Mouse (Mus musculus) heart, embryonic 15.5 days (tissue): Measurements from ENCODE around the gene Ttbk1. TPM values are rescaled to one million over a fixed set of nuclear protein-coding genes. Genes with fewer than 3 reads are reported as not detected.
A peak's percentile ranks its signal among the peaks of the same experiment; 100 is the strongest.

ENCODE experiments used
- ATAC-seq: fragments of 200-750 bp; cut with Nextera tagmentation; replicated peaks from 2 replicates; pipeline ENCODE4 v1.8.0; 2017; ENCODE audit warnings: low read depth, moderate TSS enrichment; ENCODE audit not compliant: insufficient number of reproducible peaks, insufficient read depth, low FRiP score
- H3K27ac ChIP-seq: fragments of 300-500 bp; sonication (generic); 2 replicates; pipeline ENCODE4 v1.5.1; 2015; ENCODE audit warnings: mild to moderate bottlenecking, inconsistent platforms
- H3K27me3 ChIP-seq: fragments of 300-500 bp; sonication (generic); 2 replicates; pipeline ENCODE4 v1.6.1; 2015; ENCODE audit warnings: inconsistent platforms
- H3K36me3 ChIP-seq: fragments of 300-500 bp; sonication (generic); 2 replicates; pipeline ENCODE4 v1.6.1; 2015; ENCODE audit warnings: mild to moderate bottlenecking, inconsistent platforms
- H3K4me1 ChIP-seq: fragments of 300-500 bp; sonication (generic); replicated peaks from 2 replicates; pipeline ENCODE4 v1.6.1; 2015; ENCODE audit warnings: inconsistent platforms
- H3K4me2 ChIP-seq: fragments of 300-500 bp; sonication (generic); 2 replicates; pipeline ENCODE4 v1.6.1; 2015; ENCODE audit warnings: inconsistent platforms, mild to moderate bottlenecking, moderate library complexity
- H3K4me3 ChIP-seq: fragments of 300-500 bp; sonication (generic); 2 replicates; pipeline ENCODE4 v1.5.1; 2015; ENCODE audit warnings: mild to moderate bottlenecking, inconsistent platforms
- H3K9ac ChIP-seq: fragments of 300-500 bp; sonication (generic); 2 replicates; pipeline ENCODE4 v1.6.1; 2015; ENCODE audit warnings: mild to moderate bottlenecking, inconsistent platforms
- H3K9me3 ChIP-seq: fragments of 300-500 bp; sonication (generic); replicated peaks from 2 replicates; pipeline ENCODE4 v1.6.1; 2016; ENCODE audit warnings: inconsistent platforms
- WGBS: fragments of 180-500 bp; shearing (Covaris S2); methylation state at CpG from one replicate; pipeline ENCODE4 v1.1.7; 2015; ENCODE audit warnings: mixed read lengths; 5-methylcytosine and 5-hydroxymethylcytosine counted together
- polyA plus RNA-seq: library from polyadenylated mRNA; unstranded; fragments of >200 nt; fragmentation: Nextera tagmentation; extraction: Ambion mirVana; gene quantifications from 2 replicates; pipeline ENCODE4 v1.2.1, GENCODE M21; 2015

Gene Ttbk1
- polyA plus RNA-seq: 0.05 and 0.29 TPM in 2 replicates

DNA sequence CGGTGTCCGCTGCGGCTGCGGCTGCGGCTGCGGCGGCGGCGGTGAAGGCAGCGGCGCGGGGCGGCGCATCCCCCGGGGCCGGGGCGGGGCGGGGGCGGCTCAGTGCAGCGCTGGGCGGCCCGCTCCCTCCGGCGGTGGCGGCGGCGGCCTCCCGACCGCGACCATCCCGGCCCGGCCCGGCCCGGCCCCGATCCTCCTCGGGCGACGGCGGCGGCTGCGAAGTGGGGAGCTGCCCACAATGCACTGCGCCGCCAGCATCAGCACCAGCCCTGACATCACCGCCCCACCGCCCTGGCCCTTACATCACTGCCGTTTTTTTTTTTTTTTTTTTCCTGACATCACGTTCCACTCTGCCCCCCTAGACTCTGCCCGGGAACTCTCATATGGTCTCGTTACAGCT lies at the start of gene Ttbk1:
Ttbk1 (minus strand) TSS at position 245 of the 400 bp plus-strand sequence.
- Histone ChIP-seq H3K27me3 (peaks cover 82% of the 10 kb centered on the region), H3K4me2 (peak within 1 kb of the TSS; percentile 68), H3K36me3 (no peaks in the 10 kb centered on the region), H3K27ac (no peak within 1 kb of the TSS), H3K9me3 (no peaks in the 10 kb centered on the region), H3K9ac (no peak within 1 kb of the TSS), H3K4me3 (peak within 1 kb of the TSS; percentile 39), H3K4me1 (peaks cover 14% of the 10 kb centered on the region)
- 1% methylated on average over 20 of the region's 49 CpGs for WGBS
- ATAC-seq: no peak

DNA sequence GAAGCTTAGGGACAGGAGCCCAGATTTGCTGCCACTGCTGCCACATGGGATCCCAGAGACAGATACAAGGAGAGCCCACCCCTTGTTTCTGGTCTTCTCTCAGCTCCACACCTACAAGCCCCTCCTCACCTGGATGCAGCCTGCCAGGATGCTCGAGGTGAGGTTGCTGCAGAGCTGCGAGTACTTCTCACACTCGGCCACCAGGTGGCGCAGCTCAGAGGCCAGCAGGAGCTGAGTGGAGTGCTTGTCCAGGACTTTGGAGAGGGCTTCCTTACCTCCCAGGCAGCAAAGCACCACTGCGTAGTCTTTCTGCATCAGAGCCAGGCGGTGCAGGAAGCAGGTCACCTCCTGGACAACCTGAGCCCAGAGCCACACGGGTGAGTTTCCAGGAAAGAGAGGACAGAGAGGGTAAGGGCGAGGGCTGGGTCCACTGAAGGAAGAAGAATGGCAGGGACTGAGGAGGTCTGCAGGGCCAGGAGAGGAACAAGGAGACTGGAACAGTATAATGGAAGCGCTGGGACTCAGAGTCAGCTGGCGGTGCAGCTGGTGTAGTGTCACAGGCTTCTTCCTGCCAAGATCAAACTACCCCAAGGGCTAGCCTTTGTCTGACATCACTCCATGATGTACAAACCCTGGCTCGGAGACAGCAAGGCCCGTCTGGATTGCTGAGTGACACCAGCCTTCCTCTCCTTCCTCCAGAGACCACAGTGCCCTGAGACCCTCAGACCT lies 38.3 kb upstream of the Ttbk1 start:
- WGBS: 40% methylated on average over 12 of the region's 12 CpGs
- ATAC-seq: no peak

DNA sequence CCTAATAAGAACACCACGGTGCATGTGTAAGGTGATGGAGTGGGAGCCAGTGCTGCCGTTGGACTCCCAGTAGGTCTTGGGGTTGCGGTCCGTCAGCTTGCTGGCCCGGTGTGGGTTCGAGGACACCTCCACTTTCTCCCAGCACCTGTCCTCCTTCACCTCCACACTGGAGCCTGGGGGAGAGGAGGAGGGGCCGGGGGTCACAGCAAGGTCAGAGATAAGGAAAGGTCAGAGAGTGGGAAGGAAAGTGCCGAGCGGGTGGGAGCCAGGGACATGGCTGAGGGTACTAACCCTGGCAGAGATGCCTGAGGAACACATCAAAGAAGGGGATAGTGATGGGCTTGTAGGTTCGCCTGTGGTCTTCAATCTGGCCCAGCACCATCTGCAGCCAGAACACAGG lies 37.6 kb upstream of the Ttbk1 start:
- WGBS: 69% methylated on average over 10 of the region's 10 CpGs
- H3K27me3 ChIP-seq: peaks cover 7% of the 10 kb centered on the region

More for the DNA sequence above, 38.3 kb upstream of the Ttbk1 start:
- peaks cover 6% of the 10 kb centered on the region for H3K27me3 ChIP-seq
- no peaks in the 10 kb centered on the region for H3K36me3 ChIP-seq
- no peak overlapping the region for H3K4me3 ChIP-seq
- no peak overlapping the region for H3K4me2 ChIP-seq
- H3K9ac ChIP-seq: no peak overlapping the region
- no peaks in the 10 kb centered on the region for H3K9me3 ChIP-seq
- H3K4me1 ChIP-seq: peaks cover 7% of the 10 kb centered on the region
- no peak overlapping the region for H3K27ac ChIP-seq

DNA sequence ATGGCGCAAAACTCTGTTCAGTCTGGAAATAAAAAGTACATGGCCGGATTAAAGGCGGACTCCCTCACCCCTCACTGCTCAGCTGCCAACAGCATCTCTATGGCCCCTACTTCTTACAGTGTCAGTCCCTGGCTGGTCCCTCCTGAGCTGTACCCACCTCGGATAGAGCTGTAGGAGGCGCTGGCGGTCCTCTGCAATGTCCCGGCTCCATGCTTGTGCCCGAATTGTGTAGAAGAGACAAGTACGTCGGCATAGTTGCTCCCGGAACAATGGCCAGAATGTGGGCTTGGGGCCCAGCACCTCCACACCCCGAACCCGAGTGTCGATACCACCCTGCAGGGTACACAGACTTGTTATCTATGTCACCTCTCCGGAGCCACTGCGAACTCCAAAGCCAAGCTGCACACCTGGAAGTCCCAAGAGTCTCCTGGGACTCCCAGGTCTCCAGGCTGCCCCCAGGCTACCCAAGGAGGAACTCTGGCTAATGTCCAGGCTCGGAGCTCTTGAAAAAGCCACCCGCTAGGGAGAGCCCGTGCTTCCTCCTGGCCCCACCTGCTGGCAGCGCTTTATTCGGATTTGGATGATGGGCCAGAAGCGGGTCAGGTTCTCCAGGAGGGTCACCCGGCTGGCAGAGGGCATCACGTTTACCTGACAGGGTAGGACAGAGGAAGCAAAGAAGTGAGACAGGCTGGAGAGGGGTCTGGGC lies 34.6 kb upstream of the Ttbk1 start:
- Histone ChIP-seq H3K4me1 (peaks cover 12% of the 10 kb centered on the region), H3K9me3 (no peaks in the 10 kb centered on the region), H3K9ac (no peak overlapping the region), H3K36me3 (no peaks in the 10 kb centered on the region), H3K27ac (no peak overlapping the region), H3K4me2 (no peak overlapping the region), H3K27me3 (peaks cover 12% of the 10 kb centered on the region), H3K4me3 (no peak overlapping the region)
- WGBS: 42% methylated on average over 24 of the region's 24 CpGs
- ATAC-seq: no peak

More for the DNA sequence above, 37.6 kb upstream of the Ttbk1 start:
- Histone ChIP-seq H3K4me3 (no peak overlapping the region), H3K4me2 (no peak overlapping the region), H3K27ac (no peak overlapping the region), H3K9me3 (no peaks in the 10 kb centered on the region), H3K4me1 (peaks cover 12% of the 10 kb centered on the region), H3K9ac (no peak overlapping the region), H3K36me3 (no peaks in the 10 kb centered on the region)
- ATAC-seq: no peak

DNA sequence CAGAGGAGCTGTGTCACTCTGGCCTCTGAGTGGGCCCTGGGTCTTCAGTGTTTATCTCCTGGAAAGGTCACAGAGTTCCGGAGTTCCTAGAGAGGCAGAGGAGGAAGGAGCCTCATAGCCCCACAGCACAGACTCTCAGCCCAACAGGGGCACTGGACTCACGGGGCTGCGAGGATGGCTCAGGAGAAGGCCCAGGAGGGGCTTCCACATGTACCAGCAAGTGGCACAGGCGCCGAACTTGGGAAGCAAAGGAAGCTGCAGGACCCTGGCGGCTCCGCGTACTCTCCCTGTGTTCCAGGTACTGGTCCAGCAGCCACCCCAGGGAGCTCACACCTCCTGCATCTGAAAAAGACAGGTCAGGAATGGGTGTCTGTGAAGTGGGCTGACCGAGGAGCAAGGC lies 33.7 kb upstream of the Ttbk1 start:
- H3K4me1 ChIP-seq: peaks cover 12% of the 10 kb centered on the region
- H3K4me2 ChIP-seq: peak overlapping the region; percentile 53
- peak overlapping the region; percentile 19; the same call in 1 of the 2 replicates for H3K4me3 ChIP-seq
- H3K9ac ChIP-seq: peak overlapping the region; percentile 11; the same call in 1 of the 2 replicates
- H3K27ac ChIP-seq: no peak overlapping the region
- H3K27me3 ChIP-seq: peaks cover 12% of the 10 kb centered on the region
- no peaks in the 10 kb centered on the region for H3K9me3 ChIP-seq
- no peaks in the 10 kb centered on the region for H3K36me3 ChIP-seq
- 69% methylated on average over 9 of the region's 9 CpGs for WGBS
- no peak; the same call in 1 of the 2 replicates for ATAC-seq

GRCm38 (mm10) chr17:46520385-46520979 lies 33.0 kb upstream of the Ttbk1 start:
- peaks cover 12% of the 10 kb centered on the region for H3K27me3 ChIP-seq
- H3K36me3 ChIP-seq: no peaks in the 10 kb centered on the region
- ATAC-seq: peak; percentile 41; the same call in 1 of the 2 replicates
- H3K4me1 ChIP-seq: peaks cover 12% of the 10 kb centered on the region
- H3K4me2 ChIP-seq: peak overlapping the region; percentile 53
- peak overlapping the region; percentile 11 for H3K9ac ChIP-seq
- 22% methylated on average over 25 of the region's 25 CpGs for WGBS
- H3K27ac ChIP-seq: no peak overlapping the region
- peak overlapping the region; percentile 19 for H3K4me3 ChIP-seq
- H3K9me3 ChIP-seq: no peaks in the 10 kb centered on the region

DNA sequence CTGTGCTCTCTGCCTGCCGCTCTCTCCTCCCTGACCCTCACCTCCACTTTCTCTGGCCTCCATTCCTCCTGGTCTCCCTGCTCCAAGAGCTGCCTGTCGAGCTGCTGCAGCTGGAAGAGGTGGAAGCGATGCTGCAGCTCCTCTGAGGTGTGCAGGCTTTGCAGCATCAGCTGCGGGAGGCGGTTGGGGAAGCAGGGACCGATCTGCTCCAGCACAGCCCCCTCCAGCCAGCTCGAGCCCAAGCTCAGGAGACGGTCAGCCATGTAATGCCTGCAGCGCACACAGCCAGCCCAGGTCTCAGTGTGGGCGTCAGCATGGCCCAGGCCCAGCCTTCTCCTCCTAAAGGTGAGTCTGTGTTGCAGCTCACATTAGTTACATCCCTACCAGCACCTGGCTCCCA lies 32.5 kb upstream of the Ttbk1 start:
- Histone ChIP-seq H3K27ac (no peak overlapping the region), H3K27me3 (peaks cover 12% of the 10 kb centered on the region), H3K9me3 (no peaks in the 10 kb centered on the region), H3K4me2 (peak overlapping the region; percentile 53), H3K4me1 (peaks cover 12% of the 10 kb centered on the region), H3K36me3 (no peaks in the 10 kb centered on the region), H3K9ac (no peak overlapping the region), H3K4me3 (peak overlapping the region; percentile 19; the same call in 1 of the 2 replicates)
- 52% methylated on average over 10 of the region's 10 CpGs for WGBS
- 0 out of 2 replicates have a peak, but pooled peaks have one; percentile 7 for ATAC-seq

GRCm38 (mm10) chr17:46513329-46513728 lies 25.9 kb upstream of the Ttbk1 start:
- H3K9ac ChIP-seq: no peak overlapping the region
- no peak for ATAC-seq
- no peak overlapping the region for H3K4me3 ChIP-seq
- no peak overlapping the region for H3K4me2 ChIP-seq
- H3K4me1 ChIP-seq: no peaks in the 10 kb centered on the region
- H3K27me3 ChIP-seq: no peaks in the 10 kb centered on the region
- H3K36me3 ChIP-seq: no peaks in the 10 kb centered on the region
- H3K9me3 ChIP-seq: no peaks in the 10 kb centered on the region
- 52% methylated on average over 2 of the region's 2 CpGs for WGBS
- H3K27ac ChIP-seq: no peak overlapping the region

DNA sequence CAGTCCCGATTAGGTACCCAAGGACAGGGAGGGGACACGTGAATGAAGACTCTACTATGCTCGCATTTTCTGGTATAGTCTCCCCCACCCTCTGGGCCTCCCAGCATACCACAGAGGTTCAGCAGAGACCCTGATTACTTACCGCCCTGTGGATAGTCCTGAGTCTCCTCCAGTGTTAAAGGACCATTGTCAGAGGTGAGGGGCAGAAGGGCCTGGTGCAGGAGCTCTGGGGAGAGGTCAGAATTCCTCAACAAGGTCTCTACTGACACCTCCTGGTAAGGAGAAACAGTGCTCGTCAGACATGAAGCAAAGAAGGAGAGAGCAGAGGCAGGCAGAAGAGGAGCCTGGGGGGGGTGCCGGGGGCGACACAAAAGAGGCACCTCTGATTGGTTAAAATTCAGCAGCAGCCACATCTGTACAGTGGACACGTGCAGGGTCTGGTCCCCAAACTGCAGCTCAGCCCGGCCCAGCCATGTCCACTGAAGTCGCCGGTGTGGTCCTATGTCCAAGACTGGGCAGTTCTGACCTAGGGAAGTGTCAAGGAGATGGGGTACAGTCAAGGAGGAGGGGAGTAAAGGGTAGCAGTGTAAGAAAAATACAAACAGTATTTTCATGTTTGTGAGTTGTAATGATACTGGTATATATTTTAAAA lies 23.7 kb upstream of the Ttbk1 start:
- Histone ChIP-seq H3K4me1 (no peaks in the 10 kb centered on the region), H3K36me3 (no peaks in the 10 kb centered on the region), H3K4me2 (no peak overlapping the region), H3K27me3 (no peaks in the 10 kb centered on the region), H3K9me3 (no peaks in the 10 kb centered on the region), H3K27ac (no peak overlapping the region), H3K9ac (no peak overlapping the region), H3K4me3 (no peak overlapping the region)
- WGBS: 50% methylated on average over 11 of the region's 11 CpGs
- ATAC-seq: peak; percentile 27; the same call in 1 of the 2 replicates

DNA sequence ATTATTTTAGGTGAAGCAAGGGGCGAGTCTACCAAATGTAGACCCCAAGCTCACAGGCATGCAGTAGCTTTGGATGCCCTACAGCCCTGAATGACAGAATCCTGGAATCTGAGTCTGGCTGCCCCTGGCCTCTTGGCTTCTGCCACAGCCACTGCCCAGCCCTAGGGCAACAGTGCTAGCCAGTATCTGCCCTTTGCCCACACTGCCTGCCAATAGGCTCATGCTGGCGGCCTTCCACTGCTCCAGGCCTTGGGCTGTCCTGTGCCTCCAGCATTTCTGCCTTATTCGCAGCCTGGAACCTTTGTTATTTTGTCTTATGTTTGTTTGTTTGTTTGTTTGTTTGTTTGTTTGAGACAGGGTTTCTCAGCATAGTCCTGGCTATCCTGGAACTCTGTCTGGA lies 18.1 kb upstream of the Ttbk1 start:
- H3K9me3 ChIP-seq: no peaks in the 10 kb centered on the region
- no peaks in the 10 kb centered on the region for H3K27me3 ChIP-seq
- H3K4me1 ChIP-seq: no peaks in the 10 kb centered on the region
- H3K4me2 ChIP-seq: no peak overlapping the region
- no peaks in the 10 kb centered on the region for H3K36me3 ChIP-seq
- 89% methylated on average over 3 of the region's 3 CpGs for WGBS
- no peak overlapping the region for H3K27ac ChIP-seq
- H3K9ac ChIP-seq: no peak overlapping the region
- H3K4me3 ChIP-seq: no peak overlapping the region
- ATAC-seq: no peak
